Mouse (Mus musculus): ENCODE data around the gene Lst1.

- TF ChIP-seq CTCF (IDR thresholded peaks at IDR 0.05; ENCODE audit: low read depth), result no peak
- TF ChIP-seq EP300 (IDR thresholded peaks at IDR 0.05; ENCODE audit: low read depth), result no peak
These were observed 36.4 kb upstream of the Lst1 start for GRCm38 (mm10) chr17:35224641-35225040.

Data from liver, embryonic 14.5 days (tissue).